Mouse (Mus musculus) embryonic facial prominence, embryonic 11.5 days (tissue): Measurements from ENCODE around the gene Plcxd1. TPM values are rescaled to one million over a fixed set of nuclear protein-coding genes. Genes with fewer than 3 reads are reported as not detected.

Source experiments
- ATAC-seq: fragments of 200-750 bp; cut with Nextera tagmentation; replicated peaks from 2 replicates; pipeline ENCODE4 v1.8.0; 2017; ENCODE audit warnings: low read depth; ENCODE audit not compliant: insufficient number of reproducible peaks, low FRiP score, low TSS enrichment
- DNase-seq: peaks from one replicate; pipeline ENCODE4 v3.0.0-alpha.2; 2015; ENCODE audit warnings: low spot score
- H3K27ac ChIP-seq: fragments of 300-500 bp; sonication (generic); replicated peaks from 2 replicates; pipeline ENCODE4 v1.5.1; 2014; ENCODE audit warnings: mild to moderate bottlenecking, low read depth, low read length, control low read depth
- H3K27me3 ChIP-seq: fragments of 300-500 bp; sonication (generic); 2 replicates; pipeline ENCODE4 v1.6.1; 2014; ENCODE audit warnings: mild to moderate bottlenecking, low read length, moderate library complexity, mixed read lengths; ENCODE audit not compliant: control insufficient read depth, insufficient read depth
- H3K36me3 ChIP-seq: fragments of 300-500 bp; sonication (generic); replicated peaks from 2 replicates; pipeline ENCODE4 v1.6.1; 2014; ENCODE audit warnings: low read depth, mild to moderate bottlenecking, low read length, moderate library complexity, mixed read lengths; ENCODE audit not compliant: control insufficient read depth, insufficient read depth
- H3K4me1 ChIP-seq: fragments of 300-500 bp; sonication (generic); 2 replicates; pipeline ENCODE4 v1.6.1; 2014; ENCODE audit warnings: low read length, mixed read lengths; ENCODE audit not compliant: control insufficient read depth, insufficient read depth
- H3K4me2 ChIP-seq: fragments of 300-500 bp; sonication (generic); 2 replicates; pipeline ENCODE4 v1.6.1; 2014; ENCODE audit warnings: low read depth, mild to moderate bottlenecking, control low read depth, low read length, moderate library complexity
- H3K4me3 ChIP-seq: fragments of 300-500 bp; sonication (generic); 2 replicates; pipeline ENCODE4 v1.5.1; 2014; ENCODE audit warnings: low read depth, low read length, control low read depth
- H3K9ac ChIP-seq: fragments of 300-500 bp; sonication (generic); replicated peaks from 2 replicates; pipeline ENCODE4 v1.6.1; 2014; ENCODE audit warnings: mild to moderate bottlenecking, control low read depth, low read length
- H3K9me3 ChIP-seq: fragments of 300-500 bp; sonication (generic); replicated peaks from 2 replicates; pipeline ENCODE4 v1.6.1; 2016; ENCODE audit warnings: mild to moderate bottlenecking, low read length, inconsistent platforms, mixed read lengths; ENCODE audit not compliant: control insufficient read depth
- WGBS: fragments of 180-500 bp; shearing (Covaris S2); extraction: QIAGEN DNeasy Blood & Tissue Kit; methylation state at CpG from one replicate; pipeline ENCODE4 v1.1.7; 2014; 5-methylcytosine and 5-hydroxymethylcytosine counted together
- polyA plus RNA-seq: library from polyadenylated mRNA; unstranded; fragments of >200 nt; fragmentation: Nextera tagmentation; extraction: Ambion mirVana; gene quantifications from 2 replicates; pipeline ENCODE4 v1.2.1, GENCODE M21; 2014

Gene Plcxd1
- polyA plus RNA-seq, 1 experiment from 2014 or later = 0.27 TPM

- no peak overlapping the region for H3K27ac ChIP-seq
- peak overlapping the region; percentile 45 for H3K4me3 ChIP-seq
- H3K36me3 ChIP-seq = no peaks in the 10 kb centered on the region
- no peak for ATAC-seq
- H3K9ac ChIP-seq = peak overlapping the region; percentile 61
- H3K27me3 ChIP-seq = no peaks in the 10 kb centered on the region
- WGBS = 6% methylated on average over 4 of the region's 4 CpGs
- no peaks in the 10 kb centered on the region; the same call in 1 of the 2 replicates for H3K4me1 ChIP-seq
- peak overlapping the region; percentile 56 for H3K4me2 ChIP-seq
- DNase-seq = no peak
- no peaks in the 10 kb centered on the region for H3K9me3 ChIP-seq
Observed at GRCm38 (mm10) chr5:110094847-110095213, 4.9 kb upstream of the Plcxd1 start.

DNA sequence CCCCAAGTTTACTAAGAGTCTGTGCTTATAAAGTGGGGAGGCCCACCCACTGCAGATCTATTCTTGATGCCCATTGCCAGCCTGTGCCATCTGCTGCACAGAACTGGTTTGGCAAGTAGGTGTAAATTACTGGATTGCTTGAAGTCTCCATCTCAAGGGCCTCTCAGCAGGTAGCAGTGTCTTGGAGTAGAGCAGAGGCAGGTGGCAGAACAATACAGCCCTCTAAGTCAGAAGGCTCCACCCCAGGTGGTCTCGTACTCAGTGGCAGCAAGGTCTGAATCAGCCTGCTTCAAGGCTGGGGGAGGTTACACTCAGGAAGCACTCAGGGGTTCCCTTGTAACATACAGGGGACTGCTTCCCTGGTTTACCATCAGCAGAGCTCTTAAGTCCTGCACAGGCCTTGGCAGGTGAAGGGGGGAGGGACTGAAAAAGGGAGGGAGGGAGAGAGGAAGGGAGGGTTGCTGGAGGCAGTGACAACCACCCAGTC, 735 bp upstream of the Plcxd1 start:
- H3K27ac ChIP-seq = no peak overlapping the region
- DNase-seq (no peak), ATAC-seq (no peak)
- no peak overlapping the region for H3K9ac ChIP-seq
- 38% methylated on average over 1 of the region's 1 CpGs for WGBS
- no peak overlapping the region for H3K4me3 ChIP-seq
- H3K9me3 ChIP-seq = no peaks in the 10 kb centered on the region
- no peaks in the 10 kb centered on the region for H3K27me3 ChIP-seq
- no peaks in the 10 kb centered on the region; the same call in 1 of the 2 replicates for H3K4me1 ChIP-seq
- peaks cover 6% of the 10 kb centered on the region; the same call in 1 of the 2 replicates for H3K36me3 ChIP-seq
- no peak overlapping the region for H3K4me2 ChIP-seq

- ATAC-seq (no peak; the same call in 1 of the 2 replicates), DNase-seq (peak; percentile 42)
- H3K9me3 ChIP-seq = no peaks in the 10 kb centered on the region
- no peaks in the 10 kb centered on the region; the same call in 1 of the 2 replicates for H3K4me1 ChIP-seq
- WGBS = 3% methylated on average over 34 of the region's 37 CpGs
- H3K27me3 ChIP-seq = no peaks in the 10 kb centered on the region
- peaks cover 10% of the 10 kb centered on the region; the same call in 1 of the 2 replicates for H3K36me3 ChIP-seq
- peak overlapping the region; percentile 43 for H3K4me2 ChIP-seq
- H3K27ac ChIP-seq = no peak overlapping the region
- no peak overlapping the region for H3K9ac ChIP-seq
- H3K4me3 ChIP-seq = peak overlapping the region; percentile 20
Observed at GRCm38 (mm10) chr5:110100921-110101631, 1.3 kb downstream of the Plcxd1 start.

GRCm38 (mm10) chr5:110101716-110102347, 2.1 kb downstream of the Plcxd1 start:
- Histone ChIP-seq H3K27ac (no peak overlapping the region), H3K36me3 (peaks cover 10% of the 10 kb centered on the region; the same call in 1 of the 2 replicates), H3K9me3 (no peaks in the 10 kb centered on the region), H3K27me3 (no peaks in the 10 kb centered on the region), H3K4me3 (peak overlapping the region; percentile 20), H3K4me1 (no peaks in the 10 kb centered on the region; the same call in 1 of the 2 replicates), H3K4me2 (peak overlapping the region; percentile 43), H3K9ac (no peak overlapping the region)
- DNase-seq = no peak
- 22% methylated on average over 34 of the region's 34 CpGs for WGBS
- peak; percentile 13; the same call in 1 of the 2 replicates for ATAC-seq

DNA sequence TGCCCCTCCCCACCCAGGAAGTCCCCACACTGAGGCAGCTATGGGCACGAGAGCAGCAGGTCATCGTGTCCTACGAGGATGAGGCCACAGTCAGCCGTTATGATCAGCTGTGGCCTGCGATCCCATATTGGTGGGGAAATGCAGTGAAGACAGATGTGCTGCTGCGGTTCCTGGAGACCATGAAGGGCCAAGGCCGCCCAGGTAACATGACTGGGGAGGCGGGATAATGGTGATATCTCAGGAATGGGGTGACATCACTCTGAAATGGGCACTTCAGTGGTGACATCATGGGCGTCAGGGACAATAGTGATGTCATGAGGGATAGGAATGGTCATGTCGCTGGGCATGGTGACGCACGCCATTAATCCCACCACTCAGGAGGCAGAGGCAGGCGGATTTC, 2.7 kb downstream of the Plcxd1 start:
- Histone ChIP-seq H3K27ac (no peak overlapping the region), H3K9me3 (no peaks in the 10 kb centered on the region), H3K4me1 (no peaks in the 10 kb centered on the region; the same call in 1 of the 2 replicates), H3K4me2 (no peak overlapping the region), H3K27me3 (no peaks in the 10 kb centered on the region), H3K9ac (no peak overlapping the region), H3K4me3 (no peak overlapping the region), H3K36me3 (peaks cover 10% of the 10 kb centered on the region; the same call in 1 of the 2 replicates)
- ATAC-seq = no peak
- WGBS = 85% methylated on average over 13 of the region's 13 CpGs
- no peak for DNase-seq

GRCm38 (mm10) chr5:110102853-110103625, 3.3 kb downstream of the Plcxd1 start:
- Histone ChIP-seq H3K27ac (no peak overlapping the region), H3K4me2 (no peak overlapping the region), H3K9me3 (no peaks in the 10 kb centered on the region), H3K36me3 (peaks cover 10% of the 10 kb centered on the region; the same call in 1 of the 2 replicates), H3K27me3 (no peaks in the 10 kb centered on the region), H3K9ac (no peak overlapping the region), H3K4me3 (no peak overlapping the region), H3K4me1 (no peaks in the 10 kb centered on the region; the same call in 1 of the 2 replicates)
- ATAC-seq (no peak), DNase-seq (no peak)
- 95% methylated on average over 19 of the region's 19 CpGs for WGBS

GRCm38 (mm10) chr5:110103901-110104615, 4.3 kb downstream of the Plcxd1 start:
- Histone ChIP-seq H3K4me1 (no peaks in the 10 kb centered on the region; the same call in 1 of the 2 replicates), H3K4me2 (no peak overlapping the region), H3K4me3 (no peak overlapping the region), H3K27ac (no peak overlapping the region), H3K9ac (no peak overlapping the region), H3K36me3 (peaks cover 10% of the 10 kb centered on the region; the same call in 1 of the 2 replicates), H3K9me3 (no peaks in the 10 kb centered on the region), H3K27me3 (no peaks in the 10 kb centered on the region)
- ATAC-seq = no peak
- DNase-seq = no peak
- 97% methylated on average over 27 of the region's 27 CpGs for WGBS
